Mouse (Mus musculus) liver, adult 2 months (tissue): Measurements from ENCODE around the gene Rad51c.

ENCODE experiments used
- CTCF ChIP-seq: fragments of 200-500 bp; IDR thresholded peaks from 2 replicates; pipeline ENCODE4 v1.5.1; 2011; ENCODE audit warnings: low read depth, low read length, control low read depth
- POLR2A ChIP-seq: fragments of 200-500 bp; IDR thresholded peaks from 2 replicates; pipeline ENCODE4 v1.6.1; 2011; ENCODE audit warnings: low read length, control low read depth; ENCODE audit not compliant: insufficient read depth; ENCODE audit errors: extremely low read depth

DNA sequence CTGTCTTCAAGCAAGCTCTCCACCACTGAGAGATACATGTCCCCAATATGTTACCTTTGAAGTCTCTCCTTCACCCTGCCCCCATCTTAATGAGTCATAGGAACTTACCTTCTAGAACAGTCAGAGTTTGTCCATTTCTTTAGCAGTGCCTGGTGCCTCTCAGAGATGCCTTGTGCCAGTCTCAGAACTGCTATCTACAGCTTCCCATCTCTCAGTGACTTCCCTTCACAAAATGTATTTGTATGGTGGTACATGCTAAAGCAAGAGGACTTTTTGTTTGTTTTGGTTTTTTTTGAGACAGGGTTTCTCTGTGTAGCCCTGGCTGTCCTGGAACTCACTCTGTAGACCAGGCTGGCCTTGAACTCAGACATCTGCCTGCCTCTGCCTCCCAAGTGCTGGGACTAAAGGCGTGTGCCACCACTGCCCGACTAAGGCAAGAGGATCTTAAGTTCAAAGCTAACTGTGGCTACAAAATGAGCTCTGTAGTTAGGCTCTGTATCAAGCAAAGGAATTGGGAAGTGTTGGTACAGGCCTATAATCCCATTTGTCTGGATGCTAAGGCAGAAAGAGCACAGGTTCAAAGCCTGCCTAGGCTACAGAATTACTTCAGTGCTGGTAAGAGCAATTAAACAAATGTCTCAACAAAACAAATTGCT lies 49.4 kb upstream of the Rad51c start:
- TF ChIP-seq CTCF (no peak), POLR2A (no peak)
